Mouse (Mus musculus) lung, embryonic 15.5 days (tissue): ENCODE results near the gene Dyrk1b. TPM values are rescaled to one million over a fixed set of nuclear protein-coding genes. Genes with fewer than 3 reads are reported as not detected.
"Not testable (repeated sequence)": the region's sequence is repeated elsewhere in the genome, so short reads cannot be mapped to it uniquely, and the experiment has no call there.

Experiments
- ATAC-seq: fragments of 200-750 bp; cut with Nextera tagmentation; 2 replicates; pipeline ENCODE4 v1.8.0; 2017; ENCODE audit warnings: moderate number of reproducible peaks, borderline replicate concordance; ENCODE audit not compliant: low FRiP score, low TSS enrichment; ENCODE audit errors: extremely low read depth
- H3K27ac ChIP-seq: fragments of 300-500 bp; sonication (generic); 2 replicates; pipeline ENCODE4 v1.5.1; 2015; ENCODE audit warnings: moderate library complexity, mild to moderate bottlenecking, inconsistent platforms
- H3K27me3 ChIP-seq: fragments of 300-500 bp; sonication (generic); 2 replicates; pipeline ENCODE4 v1.6.1; 2015; ENCODE audit warnings: inconsistent platforms
- H3K36me3 ChIP-seq: fragments of 300-500 bp; sonication (generic); 2 replicates; pipeline ENCODE4 v1.6.1; 2015; ENCODE audit warnings: inconsistent platforms
- H3K4me1 ChIP-seq: fragments of 300-500 bp; sonication (generic); 2 replicates; pipeline ENCODE4 v1.6.1; 2015; ENCODE audit warnings: inconsistent platforms
- H3K4me2 ChIP-seq: fragments of 300-500 bp; sonication (generic); 2 replicates; pipeline ENCODE4 v1.6.1; 2015; ENCODE audit warnings: inconsistent platforms, mild to moderate bottlenecking, moderate library complexity
- H3K4me3 ChIP-seq: fragments of 300-500 bp; sonication (generic); 2 replicates; pipeline ENCODE4 v1.5.1; 2015; ENCODE audit warnings: mild to moderate bottlenecking, inconsistent platforms
- H3K9ac ChIP-seq: fragments of 300-500 bp; sonication (generic); 2 replicates; pipeline ENCODE4 v1.6.1; 2015; ENCODE audit warnings: inconsistent platforms
- H3K9me3 ChIP-seq: fragments of 300-500 bp; sonication (generic); 2 replicates; pipeline ENCODE4 v1.6.1; 2016; ENCODE audit warnings: inconsistent platforms
- WGBS: fragments of 180-500 bp; shearing (Covaris S2); methylation state at CpG from one replicate; pipeline ENCODE4 v1.1.7; 2015; 5-methylcytosine and 5-hydroxymethylcytosine counted together
- polyA plus RNA-seq: library from polyadenylated mRNA; unstranded; fragments of >200 nt; fragmentation: Nextera tagmentation; extraction: Ambion mirVana; gene quantifications from 2 replicates; pipeline ENCODE4 v1.2.1, GENCODE M21; 2015

The Dyrk1b gene
- polyA plus RNA-seq, 1 experiment from 2014 or later = 13.9 TPM

DNA sequence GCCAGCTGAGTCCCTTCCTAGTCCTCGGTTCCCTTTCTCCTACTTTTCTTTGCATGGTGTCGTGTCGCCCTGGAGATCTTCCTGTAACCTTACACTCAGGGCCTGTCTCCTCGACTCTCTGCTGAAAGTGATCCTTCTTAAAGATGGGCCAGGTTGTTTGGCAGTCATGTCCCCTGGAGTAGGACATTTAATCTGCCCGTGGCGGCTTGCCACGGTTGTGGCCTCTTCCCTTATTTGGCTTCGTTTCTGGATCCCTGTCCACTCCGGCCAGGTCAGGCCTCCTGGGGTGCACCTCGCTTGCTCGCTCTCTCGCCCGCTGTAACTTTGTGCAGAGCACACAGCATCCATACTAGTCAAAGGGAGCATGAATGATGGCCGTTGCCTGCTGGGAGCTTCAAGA, 17.3 kb downstream of the Dyrk1b start:
- 72% methylated on average over 14 of the region's 14 CpGs for WGBS
- peaks cover 18% of the 10 kb centered on the region; the same call in 1 of the 2 replicates for H3K36me3 ChIP-seq
- no peak overlapping the region for H3K4me2 ChIP-seq
- ATAC-seq = no peak
- no peaks in the 10 kb centered on the region for H3K4me1 ChIP-seq
- H3K27ac ChIP-seq = no peak overlapping the region
- H3K4me3 ChIP-seq = no peak overlapping the region
- no peak overlapping the region for H3K9ac ChIP-seq
- no peaks in the 10 kb centered on the region for H3K9me3 ChIP-seq
- no peaks in the 10 kb centered on the region for H3K27me3 ChIP-seq

DNA sequence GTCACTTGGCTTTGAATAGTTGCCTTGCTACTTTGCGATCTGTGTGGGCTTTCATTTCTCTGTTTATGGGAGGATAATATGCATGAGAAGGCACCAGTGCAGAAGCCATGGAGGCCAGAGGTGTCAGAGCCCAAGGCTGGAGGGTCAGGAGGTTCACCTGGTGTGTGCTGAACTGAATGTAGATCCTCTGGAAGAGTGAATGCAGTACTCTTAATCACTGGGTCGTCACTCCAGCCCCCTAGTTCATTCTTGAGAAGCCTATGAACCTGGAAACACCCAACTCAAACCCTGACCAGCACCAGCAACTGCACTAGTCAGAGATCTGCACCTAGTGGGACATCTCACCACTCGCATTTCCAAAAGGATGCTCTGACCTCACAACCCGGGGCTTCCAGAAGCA, 19.8 kb downstream of the Dyrk1b start:
- H3K27ac ChIP-seq = no peak overlapping the region
- no peak for ATAC-seq
- WGBS = 72% methylated on average over 4 of the region's 4 CpGs

DNA sequence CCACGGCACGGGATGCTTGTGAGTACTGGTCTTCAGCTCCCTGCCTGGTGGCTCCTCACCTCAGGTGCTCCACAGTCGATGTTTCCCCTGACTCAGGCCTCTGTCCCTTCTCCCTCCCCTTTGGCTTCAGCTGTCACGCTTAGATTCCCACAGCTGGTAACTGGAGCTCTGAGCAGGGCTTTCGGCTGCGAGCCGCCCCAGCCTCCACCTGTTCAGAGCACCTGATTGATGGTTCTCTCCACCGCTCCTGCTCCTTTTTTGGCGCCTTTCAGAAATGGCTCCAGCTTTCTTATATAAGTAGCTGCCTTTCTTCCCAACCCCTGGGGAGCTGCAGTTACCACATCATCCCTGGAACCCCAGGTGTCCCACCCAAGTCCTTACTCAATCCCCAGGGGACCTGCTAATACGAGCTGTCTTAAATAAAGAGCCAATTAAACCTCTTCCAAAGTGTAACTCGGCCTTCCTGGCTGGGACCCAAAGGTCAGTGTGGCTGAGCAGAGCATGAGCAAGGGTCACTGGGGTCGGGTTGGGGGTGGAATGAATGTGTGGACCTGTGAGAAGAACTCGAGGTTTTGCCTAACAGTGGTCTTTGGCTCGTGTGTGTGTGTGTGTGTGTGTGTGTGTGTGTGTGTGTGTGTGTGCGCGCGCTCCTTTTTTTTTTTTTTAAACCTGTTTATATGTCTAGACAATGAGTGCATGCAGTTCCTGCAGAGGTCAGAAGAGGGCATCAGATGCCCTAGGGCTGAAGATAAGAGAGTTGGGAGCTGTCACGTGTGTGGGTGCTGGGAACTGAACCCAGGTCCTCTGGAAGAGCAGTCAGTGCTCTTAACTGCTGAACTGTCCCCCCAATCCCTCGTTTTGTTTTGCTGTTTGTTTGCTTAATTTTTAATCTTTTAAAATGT, 24.2 kb downstream of the Dyrk1b start:
- 48% methylated on average over 19 of the region's 19 CpGs for WGBS

More for the DNA sequence above, 19.8 kb downstream of the Dyrk1b start:
- Histone ChIP-seq H3K9me3 (no peaks in the 10 kb centered on the region), H3K9ac (no peak overlapping the region), H3K36me3 (peaks cover 12% of the 10 kb centered on the region; the same call in 1 of the 2 replicates), H3K4me3 (no peak overlapping the region), H3K4me1 (no peaks in the 10 kb centered on the region), H3K27me3 (no peaks in the 10 kb centered on the region), H3K4me2 (no peak overlapping the region)

DNA sequence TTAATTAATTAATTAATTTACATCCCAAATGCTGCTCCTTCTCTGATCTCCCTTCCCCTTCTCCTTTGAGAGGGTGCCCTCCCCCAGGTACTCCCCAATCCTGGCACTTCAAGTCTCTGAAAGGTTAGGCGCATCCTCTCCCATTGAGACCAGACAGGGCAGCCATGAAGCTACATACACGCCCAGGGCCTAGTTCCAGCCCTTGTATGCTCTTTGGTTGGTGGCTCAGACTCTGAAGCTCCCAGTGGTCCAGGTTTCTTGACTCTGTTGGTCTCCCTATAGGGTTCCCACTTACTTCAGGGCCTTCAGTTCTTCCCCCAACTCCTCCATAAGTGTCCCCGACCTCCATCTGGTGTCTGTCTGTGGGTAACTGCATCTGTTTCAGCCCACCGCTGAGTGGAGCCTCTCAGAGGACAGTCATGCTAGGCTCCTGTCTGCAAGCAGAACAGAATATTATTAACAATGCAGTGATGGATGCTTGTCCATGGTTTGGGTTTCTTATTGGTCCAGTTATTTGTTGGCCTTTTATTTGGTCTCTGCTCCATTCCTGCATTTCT, 26.9 kb downstream of the Dyrk1b start:
- Histone ChIP-seq H3K9ac (no peak overlapping the region), H3K27me3 (no peaks in the 10 kb centered on the region), H3K36me3 (no peaks in the 10 kb centered on the region), H3K4me3 (no peak overlapping the region), H3K4me1 (0 out of 2 replicates have a peak, but pooled peaks cover 3% of the 10 kb centered on the region), H3K27ac (no peak overlapping the region), H3K4me2 (no peak overlapping the region), H3K9me3 (no peaks in the 10 kb centered on the region)
- WGBS = 57% methylated on average over 4 of the region's 4 CpGs
- no peak for ATAC-seq

More for the DNA sequence above, 24.2 kb downstream of the Dyrk1b start:
- no peaks in the 10 kb centered on the region for H3K9me3 ChIP-seq
- H3K4me2 ChIP-seq = no peak overlapping the region
- H3K9ac ChIP-seq = no peak overlapping the region
- H3K27ac ChIP-seq = no peak overlapping the region
- 0 out of 2 replicates have a peak, but pooled peaks cover under 1% of the 10 kb centered on the region for H3K4me1 ChIP-seq
- ATAC-seq = no peak
- H3K4me3 ChIP-seq = no peak overlapping the region
- H3K27me3 ChIP-seq = no peaks in the 10 kb centered on the region
- no peaks in the 10 kb centered on the region for H3K36me3 ChIP-seq

DNA sequence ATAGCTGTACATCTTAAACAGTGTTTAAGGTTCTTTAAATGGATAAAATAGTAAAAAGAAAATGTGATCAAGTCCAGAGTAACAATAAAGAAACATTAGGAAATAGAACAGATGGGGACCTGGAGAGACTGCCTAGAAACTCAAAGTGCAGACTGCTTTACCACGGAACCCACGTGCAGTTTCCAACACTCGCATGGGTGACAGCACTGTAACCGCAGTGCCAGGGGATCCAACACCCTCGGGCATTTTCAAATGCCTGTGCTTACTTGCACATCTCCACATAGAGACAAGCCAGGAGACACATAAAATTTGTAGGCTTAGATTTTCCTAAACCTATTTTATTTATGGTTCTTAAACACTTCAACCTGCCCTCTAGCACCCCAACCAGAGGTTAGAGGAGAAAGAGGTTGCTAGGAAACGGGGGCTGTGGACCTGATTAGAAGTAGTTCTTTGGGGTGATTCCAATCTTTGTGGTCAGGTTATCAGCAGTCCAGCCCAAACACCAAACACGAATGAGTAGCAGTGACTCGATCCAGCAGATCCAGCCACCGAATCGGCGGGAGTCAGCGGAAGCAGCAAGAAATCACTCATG, 29.2 kb downstream of the Dyrk1b start:
- WGBS = 35% methylated on average over 12 of the region's 12 CpGs

DNA sequence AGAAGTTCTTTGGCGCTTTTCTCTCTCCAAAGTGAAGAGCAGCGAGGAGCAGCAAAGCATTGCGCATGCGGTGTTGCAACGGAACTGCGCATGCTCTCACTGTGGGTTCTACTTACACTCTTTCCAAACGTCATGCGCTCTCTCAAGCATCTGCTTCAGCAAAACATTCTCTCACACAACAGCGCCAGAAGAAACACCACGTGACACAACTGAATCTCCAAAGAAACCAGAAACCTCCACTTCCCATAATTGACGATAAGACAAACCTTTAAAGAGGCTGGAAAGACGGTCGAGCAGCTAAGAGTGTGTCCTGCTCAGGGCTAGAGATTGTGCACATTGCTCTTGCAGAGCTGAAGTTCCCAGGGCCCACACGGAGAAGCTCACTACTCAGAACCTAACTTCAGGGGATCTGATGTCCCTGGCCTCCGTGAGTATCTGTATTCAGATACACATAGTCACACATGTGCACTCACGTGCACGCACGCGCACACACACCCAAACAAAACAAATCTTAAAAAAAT, 29.8 kb downstream of the Dyrk1b start:
- 42% methylated on average over 19 of the region's 19 CpGs for WGBS
- Histone ChIP-seq H3K36me3 (no peaks in the 10 kb centered on the region), H3K27me3 (no peaks in the 10 kb centered on the region), H3K9me3 (no peaks in the 10 kb centered on the region), H3K4me1 (0 out of 2 replicates have a peak, but pooled peaks cover 3% of the 10 kb centered on the region), H3K4me2 (peak overlapping the region; percentile 58), H3K27ac (peak overlapping the region; percentile 37), H3K4me3 (peak overlapping the region; percentile 32), H3K9ac (peak overlapping the region; percentile 51; the same call in 1 of the 2 replicates)
- peak; percentile 77; the same call in 1 of the 2 replicates for ATAC-seq

More for the DNA sequence above, 29.2 kb downstream of the Dyrk1b start:
- 0 out of 2 replicates have a peak, but pooled peaks cover 3% of the 10 kb centered on the region for H3K4me1 ChIP-seq
- peak overlapping the region; percentile 32 for H3K4me3 ChIP-seq
- H3K27ac ChIP-seq = peak overlapping the region; percentile 37
- H3K27me3 ChIP-seq = no peaks in the 10 kb centered on the region
- peak overlapping the region; percentile 58 for H3K4me2 ChIP-seq
- peak overlapping the region; percentile 51; the same call in 1 of the 2 replicates for H3K9ac ChIP-seq
- H3K9me3 ChIP-seq = no peaks in the 10 kb centered on the region
- H3K36me3 ChIP-seq = no peaks in the 10 kb centered on the region
- 0 out of 2 replicates have a peak, but pooled peaks have one; percentile 23 for ATAC-seq

DNA sequence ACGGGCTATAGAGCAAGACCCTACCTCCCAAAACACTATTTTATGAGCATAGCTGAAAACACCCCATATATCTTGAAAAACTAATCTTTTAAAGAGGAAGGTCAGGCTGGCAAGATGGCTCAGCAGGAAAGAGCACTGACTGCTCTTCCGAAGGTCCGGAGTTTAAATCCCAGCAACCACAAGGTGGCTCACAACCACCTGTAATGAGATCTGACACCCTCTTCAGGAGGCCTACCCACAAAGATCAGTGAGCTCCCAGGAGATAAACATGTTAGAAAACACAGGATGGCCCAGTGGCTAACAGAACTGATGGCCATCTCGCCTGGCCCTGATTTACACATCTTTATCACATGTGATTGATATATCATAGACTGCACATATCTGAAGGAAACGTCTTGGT, 31.5 kb downstream of the Dyrk1b start:
- no peak for ATAC-seq
- no peak overlapping the region for H3K4me2 ChIP-seq
- H3K36me3 ChIP-seq = no peaks in the 10 kb centered on the region
- no peak overlapping the region for H3K27ac ChIP-seq
- H3K27me3 ChIP-seq = no peaks in the 10 kb centered on the region
- no peaks in the 10 kb centered on the region for H3K9me3 ChIP-seq
- WGBS = 38% methylated on average over 5 of the region's 5 CpGs
- H3K4me3 ChIP-seq = no peak overlapping the region
- H3K4me1 ChIP-seq = 0 out of 2 replicates have a peak, but pooled peaks cover 3% of the 10 kb centered on the region
- H3K9ac ChIP-seq = no peak overlapping the region

DNA sequence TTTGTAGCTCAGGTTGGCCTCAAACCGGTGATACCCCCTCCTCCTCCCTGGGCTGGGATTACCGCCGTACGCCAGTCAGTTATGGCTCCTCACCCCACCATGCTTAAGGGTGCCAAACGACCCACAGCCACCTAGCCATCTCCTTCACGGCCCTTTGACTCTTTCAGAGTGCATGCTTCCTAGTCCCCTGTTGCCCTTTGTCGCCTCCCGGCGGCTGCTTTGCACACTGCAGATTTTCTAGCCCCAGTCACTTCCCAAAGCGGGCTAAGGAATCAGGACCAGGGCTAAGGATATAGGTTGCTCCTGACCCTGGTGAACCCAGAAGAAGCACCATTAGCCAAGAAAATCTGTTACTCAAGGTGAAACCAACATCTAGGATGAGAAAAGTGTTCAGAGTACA, 34.9 kb downstream of the Dyrk1b start:
- Histone ChIP-seq H3K9me3 (no peaks in the 10 kb centered on the region), H3K4me3 (no peak overlapping the region), H3K9ac (no peak overlapping the region), H3K36me3 (no peaks in the 10 kb centered on the region), H3K4me1 (no peaks in the 10 kb centered on the region), H3K4me2 (no peak overlapping the region), H3K27ac (no peak overlapping the region), H3K27me3 (no peaks in the 10 kb centered on the region)
- 30% methylated on average over 10 of the region's 10 CpGs for WGBS
- ATAC-seq = no peak

DNA sequence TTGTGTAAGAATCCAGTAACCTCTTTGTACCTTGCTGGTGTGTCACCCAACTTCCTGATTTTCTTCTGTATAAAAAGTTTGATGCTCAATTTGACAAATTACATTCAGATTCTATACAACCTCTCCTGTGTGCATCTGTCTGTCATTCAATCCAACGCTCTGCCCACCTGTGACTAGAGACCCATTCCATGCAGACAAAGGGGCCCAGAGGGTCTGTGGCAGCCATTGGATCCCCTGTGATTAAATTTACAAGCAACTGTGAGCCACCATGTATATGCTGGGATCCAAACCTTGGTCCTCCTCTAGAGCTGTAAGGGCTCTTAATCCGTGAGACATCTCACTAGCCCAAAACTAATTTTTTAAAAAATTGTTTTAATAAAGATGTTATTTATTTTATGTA, 36.7 kb downstream of the Dyrk1b start:
- H3K9ac ChIP-seq, ATAC-seq: not testable (repeated sequence)
- WGBS = 81% methylated on average over 2 of the region's 2 CpGs

DNA sequence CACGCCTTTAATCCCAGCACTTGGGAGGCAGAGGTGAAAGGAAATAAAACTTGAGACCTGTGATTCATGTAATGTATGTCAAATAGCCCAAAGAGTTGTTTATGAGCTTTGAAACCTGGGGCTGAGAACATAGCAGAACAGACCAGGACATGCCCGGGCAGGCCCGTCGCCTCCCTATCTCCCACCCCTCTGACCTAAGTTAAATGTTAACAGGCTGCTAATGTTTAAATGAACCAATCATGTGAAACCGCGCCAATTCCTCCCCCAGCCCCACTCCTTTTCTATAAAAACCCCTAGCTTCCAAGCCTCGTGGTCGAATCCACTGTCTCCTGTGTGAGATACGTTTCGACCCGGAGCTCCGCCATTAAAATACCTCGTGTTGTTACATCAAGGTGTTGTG, 38.5 kb downstream of the Dyrk1b start:
- ATAC-seq, H3K27ac ChIP-seq, H3K36me3 ChIP-seq, H3K9me3 ChIP-seq, H3K4me3 ChIP-seq, H3K4me1 ChIP-seq, H3K9ac ChIP-seq, H3K27me3 ChIP-seq, H3K4me2 ChIP-seq: not testable (repeated sequence)
- 84% methylated on average over 13 of the region's 13 CpGs for WGBS

More for the DNA sequence above, 36.7 kb downstream of the Dyrk1b start:
- not testable (repeated sequence) for H3K4me1 ChIP-seq, H3K4me2 ChIP-seq, H3K36me3 ChIP-seq, H3K27me3 ChIP-seq, H3K27ac ChIP-seq, H3K9me3 ChIP-seq, H3K4me3 ChIP-seq

DNA sequence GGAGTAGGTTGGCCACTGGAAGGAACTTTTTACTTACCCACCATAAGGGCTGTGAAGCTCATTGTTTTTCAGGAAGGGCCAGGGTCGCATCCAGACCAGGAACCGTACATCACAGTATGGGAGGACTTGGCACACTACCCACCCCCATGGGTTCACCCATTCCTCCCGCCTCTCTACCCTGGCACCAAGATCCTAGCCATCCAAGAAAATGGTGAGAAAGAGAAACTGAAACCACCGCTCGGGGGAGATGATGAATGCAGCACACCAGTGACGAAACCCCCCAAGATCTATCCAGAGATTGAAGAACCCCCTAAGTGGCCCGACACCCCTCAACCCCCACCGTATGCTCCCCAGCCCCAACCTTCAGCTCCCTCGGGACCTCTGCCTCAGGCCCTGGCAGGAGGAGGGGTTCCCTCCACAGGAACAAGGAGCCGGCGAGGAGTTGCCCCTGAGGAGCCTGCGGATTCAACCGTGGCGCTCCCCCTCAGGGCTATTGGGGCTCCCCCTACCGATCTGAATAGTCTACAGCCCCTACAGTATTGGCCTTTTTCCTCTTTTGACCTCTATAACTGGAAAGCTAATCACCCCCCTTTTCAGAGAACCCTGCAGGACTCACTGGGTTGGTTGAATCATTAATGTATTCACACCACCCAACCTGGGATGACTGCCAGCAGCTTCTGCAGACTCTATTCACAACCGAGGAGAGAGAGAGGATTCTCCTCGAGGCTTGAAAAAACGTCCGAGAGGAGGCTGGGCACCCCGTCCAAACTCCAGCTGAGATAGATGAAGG, 39.9 kb downstream of the Dyrk1b start:
- not testable (repeated sequence) for H3K4me2 ChIP-seq, H3K36me3 ChIP-seq, H3K9me3 ChIP-seq, H3K9ac ChIP-seq, H3K4me1 ChIP-seq, H3K4me3 ChIP-seq, ATAC-seq, H3K27me3 ChIP-seq, H3K27ac ChIP-seq
- 82% methylated on average over 20 of the region's 20 CpGs for WGBS
